Mouse (Mus musculus): ENCODE results near the gene Ipo5. TPM values are rescaled to one million over a fixed set of nuclear protein-coding genes. Genes with fewer than 3 reads are reported as not detected.

Ipo5 gene
- total and polyA plus RNA-seq, 2 experiments from 2014 or later = 46.5 to 65.4 TPM

DNA sequence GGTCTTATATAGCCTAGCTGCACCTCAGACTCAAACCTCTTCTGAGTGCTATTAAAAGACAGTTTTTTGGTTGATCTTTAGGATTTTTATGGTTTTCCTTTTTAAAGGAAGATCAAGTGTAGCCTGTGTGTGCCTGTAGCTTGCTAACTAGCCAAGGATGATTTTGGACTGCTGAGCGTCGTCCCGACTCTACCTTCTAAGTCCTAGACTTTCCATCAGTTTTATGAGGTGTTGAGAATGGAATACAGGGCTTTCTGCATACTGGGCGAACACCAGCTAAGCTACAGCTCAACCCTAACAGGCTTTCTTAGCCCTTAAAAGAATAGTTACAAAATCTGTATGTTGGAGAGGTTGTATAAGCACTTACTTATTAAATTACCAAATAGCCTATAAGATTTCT is 13.0 kb downstream of the Ipo5 start:
- Histone ChIP-seq H3K9me3 (ENCODE audit: low read length) (no peaks in the 10 kb centered on the region), H3K27ac (ENCODE audit: low read depth, low read length) (no peak overlapping the region), H3K27me3 (ENCODE audit: insufficient read depth, low read length) (no peaks in the 10 kb centered on the region), H3K9ac (replicated peaks; ENCODE audit: low read length, poor library complexity, severe bottlenecking) (no peak overlapping the region), H3K4me1 (ENCODE audit: insufficient read depth, low read length) (no peaks in the 10 kb centered on the region), H3K36me3 (ENCODE audit: insufficient read depth, low read length) (peaks cover 46% of the 10 kb centered on the region), H3K4me2 (ENCODE audit: low read depth, low read length, poor library complexity, severe bottlenecking) (no peak overlapping the region), H3K4me3 (ENCODE audit: low read depth, low read length) (no peak overlapping the region)
- WGBS = 94% methylated on average over 4 of the region's 4 CpGs
- no peak for TF ChIP-seq CTCF (IDR thresholded peaks at IDR 0.05)
- ATAC-seq (ENCODE audit: low FRiP score) (no peak), DNase-seq (ENCODE audit: low spot score) (no peak)

- Histone ChIP-seq H3K9me3 (ENCODE audit: low read length) (no peaks in the 10 kb centered on the region), H3K27me3 (ENCODE audit: insufficient read depth, low read length) (no peaks in the 10 kb centered on the region), H3K4me1 (ENCODE audit: insufficient read depth, low read length) (no peaks in the 10 kb centered on the region), H3K36me3 (ENCODE audit: insufficient read depth, low read length) (peaks cover 53% of the 10 kb centered on the region), H3K4me3 (ENCODE audit: low read depth, low read length) (no peak overlapping the region), H3K27ac (ENCODE audit: low read depth, low read length) (no peak overlapping the region), H3K9ac (replicated peaks; ENCODE audit: low read length, poor library complexity, severe bottlenecking) (no peak overlapping the region), H3K4me2 (ENCODE audit: low read depth, low read length, poor library complexity, severe bottlenecking) (no peak overlapping the region)
- ATAC-seq (ENCODE audit: low FRiP score) (no peak), DNase-seq (ENCODE audit: low spot score) (no peak)
- no peak for TF ChIP-seq CTCF (IDR thresholded peaks at IDR 0.05)
- WGBS = 95% methylated on average over 14 of the region's 14 CpGs
These were observed 14.9 kb downstream of the Ipo5 start for GRCm38 (mm10) chr14:120925731-120926585.

GRCm38 (mm10) chr14:120931236-120931635 is 20.2 kb downstream of the Ipo5 start:
- no peak overlapping the region for H3K9ac ChIP-seq (replicated peaks; ENCODE audit: low read length, poor library complexity, severe bottlenecking)
- H3K4me2 ChIP-seq (ENCODE audit: low read depth, low read length, poor library complexity, severe bottlenecking) = no peak overlapping the region
- no peak for TF ChIP-seq CTCF (IDR thresholded peaks at IDR 0.05)
- DNase-seq (ENCODE audit: low spot score) (no peak), ATAC-seq (ENCODE audit: low FRiP score) (no peak)
- no peak overlapping the region for H3K4me3 ChIP-seq (ENCODE audit: low read depth, low read length)
- no peaks in the 10 kb centered on the region for H3K4me1 ChIP-seq (ENCODE audit: insufficient read depth, low read length)
- no peak overlapping the region for H3K27ac ChIP-seq (ENCODE audit: low read depth, low read length)
- no peaks in the 10 kb centered on the region for H3K9me3 ChIP-seq (ENCODE audit: low read length)
- no peaks in the 10 kb centered on the region for H3K27me3 ChIP-seq (ENCODE audit: insufficient read depth, low read length)
- WGBS = 86% methylated on average over 4 of the region's 4 CpGs
- H3K36me3 ChIP-seq (ENCODE audit: insufficient read depth, low read length) = peaks cover 47% of the 10 kb centered on the region

- H3K27me3 ChIP-seq (ENCODE audit: insufficient read depth, low read length) = no peaks in the 10 kb centered on the region
- no peaks in the 10 kb centered on the region for H3K4me1 ChIP-seq (ENCODE audit: insufficient read depth, low read length)
- H3K4me3 ChIP-seq (ENCODE audit: low read depth, low read length) = no peak overlapping the region
- 93% methylated on average over 8 of the region's 8 CpGs for WGBS
- ATAC-seq (ENCODE audit: low FRiP score) (no peak), DNase-seq (ENCODE audit: low spot score) (no peak)
- H3K9me3 ChIP-seq (ENCODE audit: low read length) = no peaks in the 10 kb centered on the region
- peaks cover 51% of the 10 kb centered on the region for H3K36me3 ChIP-seq (ENCODE audit: insufficient read depth, low read length)
- H3K9ac ChIP-seq (replicated peaks; ENCODE audit: low read length, poor library complexity, severe bottlenecking) = no peak overlapping the region
- no peak for TF ChIP-seq CTCF (IDR thresholded peaks at IDR 0.05)
- H3K27ac ChIP-seq (ENCODE audit: low read depth, low read length) = no peak overlapping the region
- H3K4me2 ChIP-seq (ENCODE audit: low read depth, low read length, poor library complexity, severe bottlenecking) = no peak overlapping the region
These were observed 22.6 kb downstream of the Ipo5 start for GRCm38 (mm10) chr14:120933624-120934023.

DNA sequence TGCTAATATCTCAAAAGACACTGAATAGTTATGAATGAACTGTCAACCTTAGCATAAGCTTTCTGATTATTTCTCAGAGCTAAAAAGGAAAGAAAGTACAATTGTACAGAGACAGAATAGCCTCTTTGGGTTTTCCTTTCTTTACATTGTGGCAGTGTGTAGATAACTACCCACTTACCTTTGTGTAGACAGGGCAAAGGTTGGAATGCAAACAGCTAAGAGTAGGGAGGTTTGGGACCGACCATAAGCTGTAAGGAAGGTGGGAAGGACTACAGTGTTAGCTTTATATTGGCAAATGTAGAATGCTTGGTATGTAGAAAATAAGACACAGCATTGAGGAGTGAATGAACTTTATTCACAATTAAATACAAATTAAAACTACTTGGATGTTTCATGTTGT is 26.1 kb downstream of the Ipo5 start:
- Histone ChIP-seq H3K9me3 (ENCODE audit: low read length) (no peaks in the 10 kb centered on the region), H3K27ac (ENCODE audit: low read depth, low read length) (no peak overlapping the region), H3K36me3 (ENCODE audit: insufficient read depth, low read length) (peaks cover 61% of the 10 kb centered on the region), H3K4me1 (ENCODE audit: insufficient read depth, low read length) (no peaks in the 10 kb centered on the region), H3K27me3 (ENCODE audit: insufficient read depth, low read length) (no peaks in the 10 kb centered on the region), H3K4me2 (ENCODE audit: low read depth, low read length, poor library complexity, severe bottlenecking) (no peak overlapping the region), H3K4me3 (ENCODE audit: low read depth, low read length) (no peak overlapping the region), H3K9ac (replicated peaks; ENCODE audit: low read length, poor library complexity, severe bottlenecking) (no peak overlapping the region)
- ATAC-seq (ENCODE audit: low FRiP score) = no peak
- WGBS = 83% methylated on average over 1 of the region's 1 CpGs
- TF ChIP-seq CTCF (IDR thresholded peaks at IDR 0.05) = no peak
- DNase-seq (ENCODE audit: low spot score) = no peak

- no peak overlapping the region for H3K4me3 ChIP-seq (ENCODE audit: low read depth, low read length)
- H3K4me2 ChIP-seq (ENCODE audit: low read depth, low read length, poor library complexity, severe bottlenecking) = no peak overlapping the region
- peaks cover 57% of the 10 kb centered on the region for H3K36me3 ChIP-seq (ENCODE audit: insufficient read depth, low read length)
- H3K9me3 ChIP-seq (ENCODE audit: low read length) = no peaks in the 10 kb centered on the region
- DNase-seq (ENCODE audit: low spot score) (no peak), ATAC-seq (ENCODE audit: low FRiP score) (no peak)
- H3K27ac ChIP-seq (ENCODE audit: low read depth, low read length) = no peak overlapping the region
- H3K4me1 ChIP-seq (ENCODE audit: insufficient read depth, low read length) = no peaks in the 10 kb centered on the region
- no peak overlapping the region for H3K9ac ChIP-seq (replicated peaks; ENCODE audit: low read length, poor library complexity, severe bottlenecking)
- TF ChIP-seq CTCF (IDR thresholded peaks at IDR 0.05) = no peak
- WGBS = 90% methylated on average over 9 of the region's 9 CpGs
- H3K27me3 ChIP-seq (ENCODE audit: insufficient read depth, low read length) = no peaks in the 10 kb centered on the region
These were observed 31.8 kb downstream of the Ipo5 start for GRCm38 (mm10) chr14:120942803-120943202.
